Mouse (Mus musculus) kidney, embryonic 16.5 days (tissue): ENCODE measurements at regions not wholly inside any gene's neighbourhood (a gene's known extent, or its start where the extent isn't known, plus 50 kb on each side); places are given as distances from the start of the nearest gene placed in this dataset.

Experiments used
- ATAC-seq: fragments of 200-750 bp; cut with Nextera tagmentation; 2 replicates; pipeline ENCODE4 v1.8.0; 2017; ENCODE audit warnings: moderate TSS enrichment; ENCODE audit not compliant: low FRiP score, low TSS enrichment
- H3K27ac ChIP-seq: fragments of 300-500 bp; sonication (generic); 2 replicates; pipeline ENCODE4 v1.5.1; 2014; ENCODE audit warnings: low read length
- H3K27me3 ChIP-seq: fragments of 300-500 bp; sonication (generic); 2 replicates; pipeline ENCODE4 v1.6.1; 2014; ENCODE audit warnings: low read length, control low read depth, mixed read lengths; ENCODE audit not compliant: insufficient read depth
- H3K36me3 ChIP-seq: fragments of 300-500 bp; sonication (generic); 2 replicates; pipeline ENCODE4 v1.6.1; 2014; ENCODE audit warnings: low read length, control low read depth, mixed read lengths; ENCODE audit not compliant: insufficient read depth
- H3K4me1 ChIP-seq: fragments of 300-500 bp; sonication (generic); 2 replicates; pipeline ENCODE4 v1.6.1; 2014; ENCODE audit warnings: low read length, control low read depth, mixed read lengths; ENCODE audit not compliant: insufficient read depth
- H3K4me2 ChIP-seq: fragments of 300-500 bp; sonication (generic); replicated peaks from 2 replicates; pipeline ENCODE4 v1.6.1; 2014; ENCODE audit warnings: low read depth, low read length
- H3K4me3 ChIP-seq: fragments of 300-500 bp; sonication (generic); 2 replicates; pipeline ENCODE4 v1.5.1; 2014; ENCODE audit warnings: mild to moderate bottlenecking, low read length
- H3K9ac ChIP-seq: fragments of 300-500 bp; sonication (generic); replicated peaks from 2 replicates; pipeline ENCODE4 v1.6.1; 2014; ENCODE audit warnings: low read length
- H3K9me3 ChIP-seq: fragments of 300-500 bp; sonication (generic); 2 replicates; pipeline ENCODE4 v1.6.1; 2016; ENCODE audit warnings: low read length, control low read depth
- WGBS: fragments of 180-500 bp; shearing (Covaris S2); extraction: QIAGEN DNeasy Blood & Tissue Kit; methylation state at CpG from one replicate; pipeline ENCODE4 v1.1.7; 2014; 5-methylcytosine and 5-hydroxymethylcytosine counted together

DNA sequence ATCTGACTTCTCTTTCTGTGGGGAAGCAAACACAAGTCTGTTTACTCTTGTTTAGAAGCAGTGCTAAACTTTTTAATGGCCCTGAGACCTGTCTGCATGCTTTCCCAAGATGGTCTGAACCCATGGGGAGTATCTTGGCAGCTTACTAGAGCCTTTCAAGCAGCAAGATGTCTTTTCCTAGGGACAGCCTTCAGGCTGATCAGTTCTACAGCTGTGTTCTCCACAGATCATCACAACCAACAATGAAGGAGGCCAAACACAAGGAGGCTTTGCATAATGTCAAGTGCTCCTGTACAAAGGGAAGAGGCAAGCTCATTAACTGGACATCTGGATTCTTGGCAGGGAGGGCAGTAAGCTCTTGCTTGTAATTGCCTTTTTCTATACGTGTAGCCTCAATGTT, 641.0 kb downstream of the Nedd1 start:
- ATAC-seq = no peak
- H3K9me3 ChIP-seq = no peaks in the 10 kb centered on the region
- no peak overlapping the region for H3K27ac ChIP-seq
- H3K4me2 ChIP-seq = no peak overlapping the region
- H3K4me3 ChIP-seq = no peak overlapping the region
- H3K36me3 ChIP-seq = no peaks in the 10 kb centered on the region
- no peak overlapping the region for H3K9ac ChIP-seq
- no peaks in the 10 kb centered on the region for H3K27me3 ChIP-seq
- 53% methylated on average over 1 of the region's 1 CpGs for WGBS
- H3K4me1 ChIP-seq = peaks cover 7% of the 10 kb centered on the region; the same call in 1 of the 2 replicates

DNA sequence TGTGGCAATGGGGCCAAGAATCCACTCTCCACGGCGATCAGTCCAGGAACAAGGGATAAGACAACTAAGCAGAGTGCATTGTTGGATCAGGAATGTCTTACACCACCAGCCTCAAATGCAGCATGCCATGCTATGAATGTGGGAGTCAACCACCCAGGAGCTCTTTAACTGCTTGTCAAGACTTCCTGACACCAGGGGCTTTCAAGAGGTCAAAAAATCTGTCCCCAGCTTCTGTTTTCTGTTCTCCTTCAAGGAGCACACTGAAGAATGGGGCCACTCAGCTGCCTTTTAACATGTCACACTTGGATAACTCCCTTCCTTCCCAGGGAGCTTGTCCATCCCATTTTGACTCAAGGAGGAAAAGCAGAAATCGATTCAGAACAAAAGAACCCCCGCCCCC, 642.8 kb downstream of the Nedd1 start:
- peak; percentile 76; the same call in 1 of the 2 replicates for ATAC-seq
- 35% methylated on average over 4 of the region's 4 CpGs for WGBS
- H3K9ac ChIP-seq = no peak overlapping the region
- H3K27ac ChIP-seq = no peak overlapping the region
- H3K36me3 ChIP-seq = no peaks in the 10 kb centered on the region
- H3K4me2 ChIP-seq = no peak overlapping the region
- no peaks in the 10 kb centered on the region for H3K27me3 ChIP-seq
- H3K9me3 ChIP-seq = no peaks in the 10 kb centered on the region
- peaks cover 7% of the 10 kb centered on the region; the same call in 1 of the 2 replicates for H3K4me1 ChIP-seq
- H3K4me3 ChIP-seq = no peak overlapping the region

DNA sequence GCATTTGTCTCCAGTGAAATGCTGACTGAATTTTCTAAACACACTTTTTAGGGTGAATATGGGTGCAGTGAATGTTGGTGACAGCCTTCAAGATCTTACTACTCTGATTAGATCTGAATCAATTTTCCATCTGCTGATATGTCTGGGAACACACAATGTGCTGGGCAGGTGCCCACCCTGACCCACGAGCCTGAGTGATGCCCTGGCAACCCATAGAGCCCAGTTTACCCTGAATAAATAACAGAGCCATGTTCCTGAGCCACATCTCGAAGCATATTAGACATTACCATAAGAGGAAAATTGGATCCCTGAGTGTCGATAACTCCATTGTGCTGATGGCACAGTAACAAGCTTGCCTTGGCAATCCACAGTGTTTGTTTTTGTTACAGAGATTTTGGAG, 644.9 kb downstream of the Nedd1 start:
- no peaks in the 10 kb centered on the region for H3K36me3 ChIP-seq
- H3K4me3 ChIP-seq = no peak overlapping the region
- H3K4me2 ChIP-seq = no peak overlapping the region
- no peak for ATAC-seq
- no peaks in the 10 kb centered on the region for H3K27me3 ChIP-seq
- 90% methylated on average over 3 of the region's 3 CpGs for WGBS
- peaks cover 7% of the 10 kb centered on the region; the same call in 1 of the 2 replicates for H3K4me1 ChIP-seq
- no peaks in the 10 kb centered on the region for H3K9me3 ChIP-seq
- no peak overlapping the region for H3K9ac ChIP-seq
- no peak overlapping the region for H3K27ac ChIP-seq

DNA sequence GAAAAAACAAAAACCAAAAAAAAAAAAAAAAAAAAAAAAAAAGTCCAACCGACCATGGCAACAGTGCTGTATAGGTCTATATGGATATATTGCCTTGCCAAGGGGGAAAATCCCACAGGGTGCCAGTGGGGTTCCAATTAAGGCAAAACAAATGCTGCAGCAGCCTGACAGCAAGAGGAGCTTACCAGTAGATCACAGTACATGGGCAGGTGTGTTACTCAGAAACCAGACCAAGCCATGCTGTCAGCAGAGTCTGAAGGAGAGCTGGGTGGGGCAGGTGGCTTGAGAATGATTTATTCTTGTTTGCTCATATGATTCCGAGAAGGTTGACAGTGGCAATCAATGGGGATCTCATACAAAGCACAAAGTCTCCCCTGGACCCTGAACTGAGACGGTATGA, 645.5 kb downstream of the Nedd1 start:
- no peaks in the 10 kb centered on the region for H3K27me3 ChIP-seq
- H3K4me1 ChIP-seq = peaks cover 7% of the 10 kb centered on the region; the same call in 1 of the 2 replicates
- H3K36me3 ChIP-seq = no peaks in the 10 kb centered on the region
- no peak for ATAC-seq
- no peak overlapping the region for H3K9ac ChIP-seq
- no peak overlapping the region for H3K4me3 ChIP-seq
- H3K9me3 ChIP-seq = no peaks in the 10 kb centered on the region
- 63% methylated on average over 3 of the region's 3 CpGs for WGBS
- H3K27ac ChIP-seq = no peak overlapping the region
- H3K4me2 ChIP-seq = no peak overlapping the region

DNA sequence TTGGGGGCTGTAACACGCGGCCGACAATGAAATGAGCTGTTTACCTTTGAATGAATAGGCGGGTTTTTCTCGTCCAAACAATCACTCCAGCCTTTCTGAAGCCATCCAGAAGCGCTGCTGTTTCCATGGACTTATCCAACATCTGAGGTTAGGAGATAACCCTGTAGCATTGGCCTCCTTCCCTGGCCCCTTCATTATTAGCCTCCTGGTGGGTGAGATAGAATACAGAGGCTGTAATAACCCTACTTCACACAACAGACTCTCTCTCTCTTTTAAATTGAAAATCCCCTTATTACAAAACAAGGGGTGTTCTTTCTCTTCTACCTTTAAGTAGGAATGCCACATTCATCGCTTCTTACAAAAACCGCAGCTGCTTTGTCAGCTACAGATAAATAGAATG, 646.8 kb downstream of the Nedd1 start:
- WGBS = 86% methylated on average over 8 of the region's 8 CpGs
- ATAC-seq = no peak

DNA sequence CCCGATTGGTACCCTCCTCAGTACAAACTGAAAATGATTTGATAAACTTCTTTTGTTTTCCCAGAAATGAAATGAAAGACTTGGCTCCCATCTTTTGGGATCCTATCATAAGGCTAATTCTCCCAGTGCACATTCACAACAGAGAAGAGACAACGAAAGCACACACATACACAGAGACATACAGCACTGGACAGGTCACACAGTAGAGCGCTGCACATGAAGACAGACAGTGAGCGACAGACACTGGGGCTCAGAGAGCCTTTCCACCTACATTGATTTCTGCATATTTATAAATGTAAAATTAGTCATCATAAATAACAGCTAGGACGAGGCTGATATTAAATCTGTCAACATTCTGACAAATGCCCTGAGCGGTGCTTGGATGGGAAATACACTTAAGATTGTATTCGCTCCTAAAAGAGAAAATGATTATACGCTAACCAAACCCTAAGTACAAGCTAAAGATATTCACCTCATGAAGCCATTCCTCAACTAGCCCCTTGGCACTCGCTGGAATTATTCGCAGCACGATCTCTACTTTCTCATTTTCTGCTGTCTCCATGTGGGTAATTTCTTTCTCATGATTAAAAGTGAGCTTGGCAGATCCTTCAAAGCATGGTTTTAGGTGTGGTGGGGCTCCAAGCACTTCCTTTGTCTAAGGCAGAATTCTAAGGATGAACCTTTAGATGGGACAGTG, 647.4 kb downstream of the Nedd1 start:
- 88% methylated on average over 11 of the region's 11 CpGs for WGBS
- ATAC-seq = no peak
- Histone ChIP-seq H3K4me2 (no peak overlapping the region), H3K9me3 (no peaks in the 10 kb centered on the region), H3K27ac (no peak overlapping the region), H3K4me3 (no peak overlapping the region), H3K36me3 (no peaks in the 10 kb centered on the region), H3K9ac (no peak overlapping the region), H3K27me3 (no peaks in the 10 kb centered on the region), H3K4me1 (peaks cover 7% of the 10 kb centered on the region; the same call in 1 of the 2 replicates)

More for the DNA sequence above, 646.8 kb downstream of the Nedd1 start:
- no peaks in the 10 kb centered on the region for H3K9me3 ChIP-seq
- no peak overlapping the region for H3K4me3 ChIP-seq
- H3K27ac ChIP-seq = no peak overlapping the region
- H3K4me1 ChIP-seq = peaks cover 7% of the 10 kb centered on the region; the same call in 1 of the 2 replicates
- H3K4me2 ChIP-seq = no peak overlapping the region
- no peaks in the 10 kb centered on the region for H3K27me3 ChIP-seq
- H3K9ac ChIP-seq = no peak overlapping the region
- H3K36me3 ChIP-seq = no peaks in the 10 kb centered on the region

DNA sequence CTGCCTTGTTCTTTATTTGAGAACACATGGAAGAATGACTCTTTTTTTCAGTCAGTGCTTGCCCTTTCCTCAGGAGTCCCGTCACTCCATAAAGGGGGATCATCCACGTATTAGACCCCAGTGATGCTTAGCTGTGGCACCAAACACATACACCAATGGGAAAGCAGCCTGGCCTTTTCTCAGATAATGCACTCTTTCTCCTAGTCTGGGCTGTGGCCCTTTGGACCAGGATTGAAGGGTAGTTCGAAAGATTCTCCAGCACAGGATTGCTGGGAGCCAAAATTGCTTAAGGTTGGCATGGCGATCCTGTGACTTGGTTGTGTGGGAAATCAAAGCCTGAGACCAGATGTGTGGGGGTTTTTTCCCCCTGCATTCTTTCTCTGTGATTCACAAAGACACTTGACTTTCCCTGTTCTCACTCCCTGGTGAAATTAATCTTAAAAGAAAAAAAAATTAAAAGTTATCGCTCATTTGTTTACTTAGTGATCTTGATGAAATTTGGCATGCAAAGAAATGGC, 648.3 kb downstream of the Nedd1 start:
- WGBS = 61% methylated on average over 5 of the region's 5 CpGs
- no peak for ATAC-seq
- Histone ChIP-seq H3K4me3 (no peak overlapping the region), H3K9me3 (no peaks in the 10 kb centered on the region), H3K27ac (no peak overlapping the region), H3K9ac (no peak overlapping the region), H3K4me1 (peaks cover under 1% of the 10 kb centered on the region; the same call in 1 of the 2 replicates), H3K36me3 (no peaks in the 10 kb centered on the region), H3K4me2 (no peak overlapping the region), H3K27me3 (no peaks in the 10 kb centered on the region)

DNA sequence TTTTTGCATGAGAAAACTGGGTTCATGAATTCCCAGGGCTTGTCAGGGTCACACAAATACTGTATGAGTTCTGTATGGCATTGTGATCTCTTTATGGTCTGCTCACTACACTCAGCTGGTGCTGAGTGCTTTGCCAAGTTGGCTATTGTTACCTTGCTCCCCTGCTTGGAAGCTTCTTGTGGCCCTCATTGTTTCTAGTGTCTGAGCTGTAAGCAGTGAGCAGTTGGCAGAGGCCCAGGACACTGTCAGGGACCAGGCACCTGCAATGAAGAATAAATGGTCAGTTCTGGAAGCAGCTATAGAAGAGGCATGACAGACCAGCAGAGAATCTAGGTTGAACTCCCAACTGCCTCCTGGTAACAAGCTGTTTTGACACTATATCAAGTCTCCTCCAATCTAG, 677.4 kb downstream of the Nedd1 start:
- no peak for ATAC-seq
- Histone ChIP-seq H3K4me1 (no peaks in the 10 kb centered on the region), H3K9me3 (peaks cover 3% of the 10 kb centered on the region; the same call in 1 of the 2 replicates), H3K36me3 (no peaks in the 10 kb centered on the region), H3K27ac (no peak overlapping the region), H3K27me3 (no peaks in the 10 kb centered on the region), H3K4me2 (no peak overlapping the region), H3K9ac (no peak overlapping the region), H3K4me3 (no peak overlapping the region)

DNA sequence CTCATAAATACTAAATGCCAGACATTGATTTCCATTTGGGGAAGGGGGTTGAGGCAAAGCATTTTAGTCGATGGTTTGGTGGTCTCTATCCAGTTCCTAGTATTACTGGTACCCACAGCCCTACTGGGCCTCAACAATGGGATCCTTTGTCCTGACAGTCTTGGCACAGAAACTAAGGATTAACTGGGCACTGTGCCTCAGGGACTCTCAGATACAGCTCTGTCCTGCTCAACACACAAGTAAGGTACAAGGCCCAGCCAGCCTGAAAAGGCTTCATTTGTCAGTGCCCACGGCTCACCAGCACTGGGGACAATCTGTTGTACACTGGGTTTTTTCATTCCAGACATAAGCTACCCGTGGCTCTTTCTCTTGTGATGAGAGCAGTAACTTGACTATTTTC, 686.0 kb downstream of the Nedd1 start:
- ATAC-seq = no peak
- no peaks in the 10 kb centered on the region for H3K27me3 ChIP-seq
- H3K4me3 ChIP-seq = no peak overlapping the region
- H3K9ac ChIP-seq = no peak overlapping the region
- WGBS = 73% methylated on average over 3 of the region's 3 CpGs
- H3K27ac ChIP-seq = no peak overlapping the region
- no peaks in the 10 kb centered on the region for H3K36me3 ChIP-seq
- no peaks in the 10 kb centered on the region for H3K9me3 ChIP-seq
- H3K4me2 ChIP-seq = no peak overlapping the region
- no peaks in the 10 kb centered on the region for H3K4me1 ChIP-seq

DNA sequence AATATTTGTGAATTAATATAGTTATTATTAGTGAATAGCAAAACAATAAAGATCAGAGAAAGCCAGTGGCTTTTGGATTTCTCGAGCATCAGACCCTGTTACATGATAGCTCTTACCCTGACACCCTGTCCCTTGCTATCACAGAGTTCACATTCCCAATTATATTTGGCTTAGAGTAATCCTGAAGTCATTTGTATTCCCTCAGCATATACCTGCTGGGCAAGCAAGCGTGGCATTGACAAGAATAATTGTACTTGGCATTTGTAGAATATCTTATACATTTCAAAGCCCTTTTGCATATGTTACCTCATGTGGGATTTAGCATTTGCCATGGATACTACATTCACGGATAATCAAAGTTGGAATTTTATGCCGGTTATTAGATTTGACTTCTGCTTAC, 692.0 kb downstream of the Nedd1 start:
- H3K4me2 ChIP-seq = no peak overlapping the region
- no peak overlapping the region for H3K27ac ChIP-seq
- no peak overlapping the region for H3K9ac ChIP-seq
- H3K27me3 ChIP-seq = no peaks in the 10 kb centered on the region
- H3K36me3 ChIP-seq = no peaks in the 10 kb centered on the region
- H3K4me3 ChIP-seq = no peak overlapping the region
- no peaks in the 10 kb centered on the region for H3K9me3 ChIP-seq
- no peak for ATAC-seq
- H3K4me1 ChIP-seq = no peaks in the 10 kb centered on the region
- WGBS = 83% methylated on average over 4 of the region's 4 CpGs
